Mouse (Mus musculus): ENCODE results near the gene Srprb. TPM values are rescaled to one million over a fixed set of nuclear protein-coding genes. Genes with fewer than 3 reads are reported as not detected.

Gene Srprb
- total RNA-seq (2023) = 14.7 to 20.7 TPM (median 19.0 TPM) in 4 replicates

DNA sequence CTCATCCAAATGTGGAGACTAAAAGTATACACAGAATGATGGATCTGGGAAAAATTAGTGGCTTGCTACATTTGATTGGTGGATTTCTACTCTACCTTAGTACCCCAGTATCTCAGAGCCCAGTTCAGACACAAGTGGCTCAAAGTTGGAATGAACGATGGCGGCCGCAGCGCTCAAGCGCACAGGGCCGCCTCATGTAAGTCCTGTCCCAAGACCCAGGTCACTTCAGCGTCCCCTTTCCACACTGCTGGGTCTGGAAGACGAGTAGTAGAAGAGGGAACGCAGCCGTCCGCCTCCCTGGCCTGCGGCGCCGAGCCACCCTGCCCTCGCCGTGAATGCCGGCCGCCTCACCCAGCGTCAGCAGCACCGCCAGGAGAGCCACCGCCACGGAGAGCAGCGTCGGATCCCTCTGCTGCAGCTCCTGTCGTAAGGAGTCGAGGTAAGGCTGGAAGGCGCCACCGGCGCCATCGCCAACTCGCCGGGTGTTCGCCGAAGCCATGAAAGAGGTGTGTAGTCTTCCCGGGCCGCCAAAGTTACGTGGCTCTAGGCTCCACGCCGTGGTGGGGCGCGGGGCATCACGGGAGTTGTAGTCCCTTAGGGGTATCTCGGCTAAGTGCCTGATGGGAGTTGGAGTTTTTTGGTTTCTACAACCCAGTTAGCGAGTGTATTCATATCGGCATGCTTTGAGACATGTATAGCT, at the start of gene Srprb:
Gene Srprb, minus strand, starts transcription at position 577 of the 700 bp plus-strand sequence.

DNA sequence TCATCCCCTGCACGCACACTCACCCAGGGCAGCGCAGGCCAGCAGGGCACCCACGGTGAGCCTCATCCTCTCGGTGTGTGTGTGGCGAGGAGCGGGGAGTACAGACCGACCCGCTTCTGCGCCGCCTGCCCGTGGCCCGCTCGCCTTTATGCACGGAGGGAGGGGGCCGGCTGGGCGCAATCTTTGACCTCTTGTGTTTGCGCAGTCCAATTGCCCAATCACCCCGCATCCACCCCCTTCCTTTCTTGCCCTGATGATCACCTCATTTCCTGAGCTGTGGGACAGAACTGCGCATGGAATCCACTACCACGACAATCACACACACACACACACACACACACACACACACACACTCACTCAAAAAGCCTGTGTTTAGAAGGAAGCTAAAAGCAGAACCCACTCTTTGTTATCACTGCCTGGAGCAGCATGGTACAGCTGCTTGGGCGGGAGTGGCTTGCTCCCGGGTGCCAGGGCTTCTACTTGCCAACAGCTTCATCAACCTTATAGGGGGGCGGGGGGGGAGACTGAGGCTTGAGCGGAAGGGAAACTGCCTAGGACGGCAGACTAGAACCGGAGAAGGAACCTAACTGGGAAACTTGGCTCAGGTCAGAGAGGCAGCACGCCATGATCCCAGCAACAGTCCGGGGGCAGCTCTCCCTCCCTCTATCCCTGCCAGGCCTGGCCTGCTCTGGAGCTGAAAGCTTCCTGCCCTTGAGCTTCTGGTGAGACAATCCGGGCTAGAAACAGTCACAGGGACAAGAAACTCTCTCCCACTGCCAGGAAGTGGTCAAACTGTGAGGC, 28.4 kb upstream of the Srprb start, which contains the start of the genes Gm20425 and Trf:
Gene Gm20425, minus strand, starts transcription at position 157 of the 801 bp plus-strand sequence.
Gene Trf, minus strand, starts transcription at position 294 of the 801 bp plus-strand sequence.

Other genes with a start within 250 kb of the Srprb start
- 0.09 to 0.28 TPM in 2 of 4 replicates, not detected in the others for gene Slco2a1, start 213.4 kb downstream of the Srprb start, total RNA-seq (2023)
- gene Rab6b, start 90.3 kb downstream of the Srprb start, total RNA-seq (2023) = 0.63 to 1.4 TPM (median 1.1 TPM) in 4 replicates
- gene Gm20425, start 28.2 kb upstream of the Srprb start, total RNA-seq (2023) = 0.67 to 2.7 TPM (median 2.1 TPM) in 3 of 4 replicates, not detected in the other
- 9.8 to 15.5 TPM (median 12.4 TPM) in 4 replicates for gene Trf, start 28.3 kb upstream of the Srprb start, total RNA-seq (2023)
- gene 1300017J02Rik, start 102.9 kb upstream of the Srprb start, total RNA-seq (2023) = 2.3 TPM in 1 of 4 replicates, not detected in the others
- gene Topbp1, start 103.1 kb upstream of the Srprb start, total RNA-seq (2023) = 82.4 to 93.7 TPM (median 87.8 TPM) in 4 replicates
- 190 to 209 TPM (median 199 TPM) in 4 replicates for gene Cdv3, start 163.7 kb upstream of the Srprb start, total RNA-seq (2023)